Mouse (Mus musculus): ENCODE data around the gene Olfr1497. TPM values are rescaled to one million over a fixed set of nuclear protein-coding genes. Genes with fewer than 3 reads are reported as not detected.
"Not testable (repeated sequence)": the region's sequence is repeated elsewhere in the genome, so short reads cannot be mapped to it uniquely, and the experiment has no call there.

Gene Olfr1497
- total RNA-seq (2022) = not detected

- DNase-seq (ENCODE audit: low spot score in 2 of 2) = no peak
Observed at GRCm38 (mm10) chr19:13798102-13798501, at the start of gene Olfr1497. Olfr1497 (minus strand) TSS chr19:13798202.

- DNase-seq (ENCODE audit: low spot score in 2 of 2) = no peak
Observed at GRCm38 (mm10) chr19:13830388-13830787, 32.4 kb upstream of the Olfr1497 start, which contains the start of gene Olfr1500. Olfr1500 (minus strand) TSS chr19:13830488.

GRCm38 (mm10) chr19:13828447-13828846 lies 30.4 kb upstream of the Olfr1497 start:
- no peak for DNase-seq (ENCODE audit: low spot score in 2 of 2)

- no peak for DNase-seq (ENCODE audit: low spot score in 2 of 2)
Observed at GRCm38 (mm10) chr19:13820847-13821246, 22.8 kb upstream of the Olfr1497 start.

GRCm38 (mm10) chr19:13819347-13819746 lies 21.3 kb upstream of the Olfr1497 start, which contains the start of gene Olfr1499:
Olfr1499 (minus strand) TSS chr19:13819447.
- no peak for DNase-seq (ENCODE audit: low spot score in 2 of 2)

GRCm38 (mm10) chr19:13818827-13819226 lies 20.8 kb upstream of the Olfr1497 start:
- no peak for DNase-seq (ENCODE audit: low spot score in 2 of 2)

GRCm38 (mm10) chr19:13812823-13813222 lies 14.8 kb upstream of the Olfr1497 start:
- no peak for DNase-seq (ENCODE audit: low spot score in 2 of 2)

- DNase-seq (ENCODE audit: low spot score in 2 of 2) = not testable (repeated sequence)
Observed at GRCm38 (mm10) chr19:13805486-13805885, 7.5 kb upstream of the Olfr1497 start.

- no peak for DNase-seq (ENCODE audit: low spot score in 2 of 2)
Observed at GRCm38 (mm10) chr19:13777578-13777977, 20.4 kb downstream of the Olfr1497 start, which contains the start of gene Olfr1496. Olfr1496 (plus strand) TSS chr19:13777878.

- no peak for DNase-seq (ENCODE audit: low spot score in 2 of 2)
Observed at GRCm38 (mm10) chr19:13768565-13769276, 29.3 kb downstream of the Olfr1497 start.

- no peak for DNase-seq (ENCODE audit: low spot score in 2 of 2)
Observed at GRCm38 (mm10) chr19:13764306-13764705, 33.7 kb downstream of the Olfr1497 start, which contains the start of gene Olfr1495. Olfr1495 (plus strand) TSS chr19:13764606.

- DNase-seq (ENCODE audit: low spot score in 2 of 2) = no peak
Observed at GRCm38 (mm10) chr19:13749366-13749765, 48.6 kb downstream of the Olfr1497 start.

Other genes with a start within 250 kb of the Olfr1497 start
- gene Olfr1484, start 214.7 kb downstream of the Olfr1497 start, total RNA-seq (2022) = not detected
- not detected for gene Olfr1487, start 180.8 kb downstream of the Olfr1497 start, total RNA-seq (2022)
- not detected for gene Olfr1489, start 166.6 kb downstream of the Olfr1497 start, total RNA-seq (2022)
- gene Olfr1490, start 147.1 kb downstream of the Olfr1497 start, total RNA-seq (2022) = not detected
- gene Olfr1491, start 100.9 kb downstream of the Olfr1497 start, total RNA-seq (2022) = not detected
- gene Olfr1493-ps1, start 74.9 kb downstream of the Olfr1497 start, total RNA-seq (2022) = not detected
- not detected for gene Olfr1494, start 58.5 kb downstream of the Olfr1497 start, total RNA-seq (2022)
- not detected for gene Olfr1495, start 33.6 kb downstream of the Olfr1497 start, total RNA-seq (2022)
- gene Olfr1496, start 20.3 kb downstream of the Olfr1497 start, total RNA-seq (2022) = not detected
- not detected for gene Olfr1499, start 21.2 kb upstream of the Olfr1497 start, total RNA-seq (2022)
- not detected for gene Olfr1500, start 32.3 kb upstream of the Olfr1497 start, total RNA-seq (2022)
- gene Olfr1501, start 52.5 kb upstream of the Olfr1497 start, total RNA-seq (2022) = not detected
- gene Olfr1502, start 63.6 kb upstream of the Olfr1497 start, total RNA-seq (2022) = not detected
- gene Olfr1504, start 99.7 kb upstream of the Olfr1497 start, total RNA-seq (2022) = not detected
- not detected for gene Olfr1505, start 115.3 kb upstream of the Olfr1497 start, total RNA-seq (2022)

Data from left cerebral cortex, adult 8-10 months (tissue).